Mouse (Mus musculus): Measurements from ENCODE around the gene Brpf3. TPM values are rescaled to one million over a fixed set of nuclear protein-coding genes. Genes with fewer than 3 reads are reported as not detected.

Gene Brpf3
- polyA plus RNA-seq, 1 experiment from 2014 or later: 11.0 TPM

GRCm38 (mm10) chr17:28843665-28844064 lies 42.8 kb downstream of the Brpf3 start:
- Histone ChIP-seq H3K36me3 (ENCODE audit: insufficient read depth, low read length) (peaks cover 20% of the 10 kb centered on the region), H3K4me3 (ENCODE audit: low read length) (no peak overlapping the region), H3K4me2 (replicated peaks; ENCODE audit: low read depth, low read length) (no peak overlapping the region), H3K27me3 (ENCODE audit: insufficient read depth, low read length) (no peaks in the 10 kb centered on the region), H3K9me3 (ENCODE audit: low read length) (0 out of 2 replicates have a peak, but pooled peaks cover 9% of the 10 kb centered on the region), H3K27ac (ENCODE audit: low read length) (no peak overlapping the region), H3K4me1 (ENCODE audit: insufficient read depth, low read length) (no peaks in the 10 kb centered on the region), H3K9ac (replicated peaks; ENCODE audit: low read length) (no peak overlapping the region)
- no peak for ATAC-seq (ENCODE audit: low FRiP score, low TSS enrichment)
- 70% methylated on average over 5 of the region's 5 CpGs for WGBS

GRCm38 (mm10) chr17:28846974-28847617 lies 46.2 kb downstream of the Brpf3 start:
- no peak for ATAC-seq (ENCODE audit: low FRiP score, low TSS enrichment)
- H3K36me3 ChIP-seq (ENCODE audit: insufficient read depth, low read length): no peaks in the 10 kb centered on the region
- H3K4me3 ChIP-seq (ENCODE audit: low read length): no peak overlapping the region
- no peaks in the 10 kb centered on the region for H3K4me1 ChIP-seq (ENCODE audit: insufficient read depth, low read length)
- H3K9ac ChIP-seq (replicated peaks; ENCODE audit: low read length): no peak overlapping the region
- H3K4me2 ChIP-seq (replicated peaks; ENCODE audit: low read depth, low read length): no peak overlapping the region
- 61% methylated on average over 11 of the region's 11 CpGs for WGBS
- H3K27ac ChIP-seq (ENCODE audit: low read length): no peak overlapping the region
- no peaks in the 10 kb centered on the region for H3K27me3 ChIP-seq (ENCODE audit: insufficient read depth, low read length)
- no peaks in the 10 kb centered on the region for H3K9me3 ChIP-seq (ENCODE audit: low read length)

GRCm38 (mm10) chr17:28850511-28850910 lies 49.6 kb downstream of the Brpf3 start:
- 92% methylated on average over 5 of the region's 5 CpGs for WGBS
- Histone ChIP-seq H3K9ac (replicated peaks; ENCODE audit: low read length) (no peak overlapping the region), H3K27me3 (ENCODE audit: insufficient read depth, low read length) (no peaks in the 10 kb centered on the region), H3K4me2 (replicated peaks; ENCODE audit: low read depth, low read length) (no peak overlapping the region), H3K4me1 (ENCODE audit: insufficient read depth, low read length) (no peaks in the 10 kb centered on the region; the same call in 1 of the 2 replicates), H3K36me3 (ENCODE audit: insufficient read depth, low read length) (no peaks in the 10 kb centered on the region), H3K27ac (ENCODE audit: low read length) (no peak overlapping the region), H3K4me3 (ENCODE audit: low read length) (no peak overlapping the region), H3K9me3 (ENCODE audit: low read length) (no peaks in the 10 kb centered on the region)
- ATAC-seq (ENCODE audit: low FRiP score, low TSS enrichment): no peak

GRCm38 (mm10) chr17:28854377-28854776 lies 53.5 kb downstream of the Brpf3 start:
- Histone ChIP-seq H3K4me2 (replicated peaks; ENCODE audit: low read depth, low read length) (no peak overlapping the region), H3K9ac (replicated peaks; ENCODE audit: low read length) (no peak overlapping the region), H3K27ac (ENCODE audit: low read length) (no peak overlapping the region), H3K36me3 (ENCODE audit: insufficient read depth, low read length) (no peaks in the 10 kb centered on the region), H3K4me3 (ENCODE audit: low read length) (no peak overlapping the region), H3K9me3 (ENCODE audit: low read length) (peaks cover 10% of the 10 kb centered on the region), H3K27me3 (ENCODE audit: insufficient read depth, low read length) (no peaks in the 10 kb centered on the region), H3K4me1 (ENCODE audit: insufficient read depth, low read length) (peaks cover 5% of the 10 kb centered on the region; the same call in 1 of the 2 replicates)
- no peak for ATAC-seq (ENCODE audit: low FRiP score, low TSS enrichment)
- WGBS: 82% methylated on average over 7 of the region's 7 CpGs

GRCm38 (mm10) chr17:28855166-28855885 lies 54.4 kb downstream of the Brpf3 start:
- WGBS: 51% methylated on average over 9 of the region's 9 CpGs
- peaks cover 5% of the 10 kb centered on the region; the same call in 1 of the 2 replicates for H3K4me1 ChIP-seq (ENCODE audit: insufficient read depth, low read length)
- peak; percentile 44; the same call in 1 of the 2 replicates for ATAC-seq (ENCODE audit: low FRiP score, low TSS enrichment)
- no peak overlapping the region for H3K4me3 ChIP-seq (ENCODE audit: low read length)
- H3K27ac ChIP-seq (ENCODE audit: low read length): 0 out of 2 replicates have a peak overlapping the region, but pooled peaks have one; percentile 41
- no peak overlapping the region for H3K9ac ChIP-seq (replicated peaks; ENCODE audit: low read length)
- no peak overlapping the region for H3K4me2 ChIP-seq (replicated peaks; ENCODE audit: low read depth, low read length)
- no peaks in the 10 kb centered on the region for H3K36me3 ChIP-seq (ENCODE audit: insufficient read depth, low read length)
- H3K27me3 ChIP-seq (ENCODE audit: insufficient read depth, low read length): no peaks in the 10 kb centered on the region
- peaks cover 10% of the 10 kb centered on the region for H3K9me3 ChIP-seq (ENCODE audit: low read length)

GRCm38 (mm10) chr17:28856030-28856429 lies 55.1 kb downstream of the Brpf3 start:
- 0 out of 2 replicates have a peak, but pooled peaks have one; percentile 27 for ATAC-seq (ENCODE audit: low FRiP score, low TSS enrichment)

GRCm38 (mm10) chr17:28858205-28858604 lies 57.3 kb downstream of the Brpf3 start, which contains the start of gene Pnpla1:
Pnpla1 (plus strand) TSS chr17:28858411.
- Histone ChIP-seq H3K9me3 (ENCODE audit: low read length) (peaks cover 10% of the 10 kb centered on the region), H3K36me3 (ENCODE audit: insufficient read depth, low read length) (no peaks in the 10 kb centered on the region), H3K27me3 (ENCODE audit: insufficient read depth, low read length) (no peaks in the 10 kb centered on the region), H3K27ac (ENCODE audit: low read length) (no peak within 1 kb of the TSS), H3K4me1 (ENCODE audit: insufficient read depth, low read length) (peaks cover 5% of the 10 kb centered on the region; the same call in 1 of the 2 replicates), H3K4me3 (ENCODE audit: low read length) (no peak within 1 kb of the TSS), H3K9ac (replicated peaks; ENCODE audit: low read length) (no peak within 1 kb of the TSS), H3K4me2 (replicated peaks; ENCODE audit: low read depth, low read length) (no peak within 1 kb of the TSS)
- WGBS: 36% methylated on average over 12 of the region's 12 CpGs
- ATAC-seq (ENCODE audit: low FRiP score, low TSS enrichment): no peak

More at GRCm38 (mm10) chr17:28856030-28856429, 55.1 kb downstream of the Brpf3 start:
- Histone ChIP-seq H3K27me3 (ENCODE audit: insufficient read depth, low read length) (no peaks in the 10 kb centered on the region), H3K4me1 (ENCODE audit: insufficient read depth, low read length) (peaks cover 5% of the 10 kb centered on the region; the same call in 1 of the 2 replicates), H3K4me3 (ENCODE audit: low read length) (no peak overlapping the region), H3K36me3 (ENCODE audit: insufficient read depth, low read length) (no peaks in the 10 kb centered on the region), H3K9ac (replicated peaks; ENCODE audit: low read length) (no peak overlapping the region), H3K27ac (ENCODE audit: low read length) (0 out of 2 replicates have a peak overlapping the region, but pooled peaks have one; percentile 41), H3K4me2 (replicated peaks; ENCODE audit: low read depth, low read length) (no peak overlapping the region), H3K9me3 (ENCODE audit: low read length) (peaks cover 10% of the 10 kb centered on the region)
- WGBS: 41% methylated on average over 3 of the region's 3 CpGs

- H3K9ac ChIP-seq (replicated peaks; ENCODE audit: low read length): no peak overlapping the region
- no peak overlapping the region for H3K4me2 ChIP-seq (replicated peaks; ENCODE audit: low read depth, low read length)
- WGBS: 80% methylated on average over 7 of the region's 7 CpGs
- no peaks in the 10 kb centered on the region for H3K9me3 ChIP-seq (ENCODE audit: low read length)
- no peak overlapping the region for H3K27ac ChIP-seq (ENCODE audit: low read length)
- H3K4me1 ChIP-seq (ENCODE audit: insufficient read depth, low read length): no peaks in the 10 kb centered on the region
- H3K4me3 ChIP-seq (ENCODE audit: low read length): no peak overlapping the region
- no peaks in the 10 kb centered on the region for H3K36me3 ChIP-seq (ENCODE audit: insufficient read depth, low read length)
- no peaks in the 10 kb centered on the region for H3K27me3 ChIP-seq (ENCODE audit: insufficient read depth, low read length)
- no peak for ATAC-seq (ENCODE audit: low FRiP score, low TSS enrichment)
These were observed 63.0 kb downstream of the Brpf3 start for GRCm38 (mm10) chr17:28863926-28864325.

GRCm38 (mm10) chr17:28864464-28864863 lies 63.6 kb downstream of the Brpf3 start:
- no peak overlapping the region for H3K4me3 ChIP-seq (ENCODE audit: low read length)
- ATAC-seq (ENCODE audit: low FRiP score, low TSS enrichment): no peak
- H3K27ac ChIP-seq (ENCODE audit: low read length): no peak overlapping the region
- H3K9ac ChIP-seq (replicated peaks; ENCODE audit: low read length): no peak overlapping the region
- H3K36me3 ChIP-seq (ENCODE audit: insufficient read depth, low read length): no peaks in the 10 kb centered on the region
- no peaks in the 10 kb centered on the region for H3K4me1 ChIP-seq (ENCODE audit: insufficient read depth, low read length)
- 36% methylated on average over 6 of the region's 6 CpGs for WGBS
- H3K4me2 ChIP-seq (replicated peaks; ENCODE audit: low read depth, low read length): no peak overlapping the region
- no peaks in the 10 kb centered on the region for H3K27me3 ChIP-seq (ENCODE audit: insufficient read depth, low read length)
- H3K9me3 ChIP-seq (ENCODE audit: low read length): no peaks in the 10 kb centered on the region

GRCm38 (mm10) chr17:28866921-28867320 lies 66.0 kb downstream of the Brpf3 start:
- Histone ChIP-seq H3K4me3 (ENCODE audit: low read length) (no peak overlapping the region), H3K9me3 (ENCODE audit: low read length) (no peaks in the 10 kb centered on the region), H3K27me3 (ENCODE audit: insufficient read depth, low read length) (no peaks in the 10 kb centered on the region), H3K4me1 (ENCODE audit: insufficient read depth, low read length) (no peaks in the 10 kb centered on the region), H3K27ac (ENCODE audit: low read length) (no peak overlapping the region), H3K36me3 (ENCODE audit: insufficient read depth, low read length) (no peaks in the 10 kb centered on the region), H3K9ac (replicated peaks; ENCODE audit: low read length) (no peak overlapping the region), H3K4me2 (replicated peaks; ENCODE audit: low read depth, low read length) (no peak overlapping the region)
- no peak for ATAC-seq (ENCODE audit: low FRiP score, low TSS enrichment)

All from kidney, embryonic 16.5 days (tissue).